Mouse (Mus musculus): ENCODE measurements around the gene Specc1.

Specc1 gene

GRCm38 (mm10) chr11:61967034-61967433, 10.5 kb downstream of the Specc1 start:
- in situ Hi-C loops (cut with MboI, MseI), result no loop called here

DNA sequence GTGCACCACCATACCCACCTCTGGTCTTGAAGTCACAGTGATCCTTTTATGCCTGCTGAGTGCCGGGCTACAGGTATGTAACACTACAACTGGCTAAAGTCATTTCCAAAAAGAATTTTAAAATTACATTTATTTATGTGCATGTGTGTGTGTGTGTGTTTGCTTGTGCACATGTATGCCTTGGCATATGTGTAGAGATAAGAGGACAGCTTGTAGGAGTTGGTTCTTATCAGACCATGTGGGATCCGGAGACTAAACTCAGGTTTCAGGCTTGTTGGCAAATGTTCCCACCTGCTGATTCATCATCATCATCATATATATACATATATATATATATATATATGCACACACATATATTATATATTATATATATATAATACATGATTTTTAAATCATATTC, 12.3 kb downstream of the Specc1 start:
- in situ Hi-C loops (cut with MboI, MseI), result no loop called here

DNA sequence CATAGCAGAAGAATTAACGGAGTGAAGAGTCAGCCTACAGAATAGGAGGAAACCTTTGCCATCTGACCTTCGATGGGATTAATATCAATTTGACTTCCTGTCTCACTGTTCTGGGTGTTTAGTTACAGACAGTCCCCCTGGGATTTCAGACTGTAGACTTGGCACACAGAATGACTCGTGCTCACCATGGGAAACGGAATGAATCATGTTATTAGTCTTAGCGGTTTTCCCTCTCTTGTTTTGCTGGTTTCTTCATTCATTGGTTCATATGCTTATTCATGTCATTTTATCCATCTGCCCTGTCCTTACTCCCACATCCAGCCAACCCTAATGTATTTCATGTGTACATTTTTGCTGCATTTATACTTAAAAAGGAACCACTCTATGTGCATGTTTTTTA, 14.3 kb downstream of the Specc1 start:
- in situ Hi-C loops (cut with MboI, MseI), result no loop called here

DNA sequence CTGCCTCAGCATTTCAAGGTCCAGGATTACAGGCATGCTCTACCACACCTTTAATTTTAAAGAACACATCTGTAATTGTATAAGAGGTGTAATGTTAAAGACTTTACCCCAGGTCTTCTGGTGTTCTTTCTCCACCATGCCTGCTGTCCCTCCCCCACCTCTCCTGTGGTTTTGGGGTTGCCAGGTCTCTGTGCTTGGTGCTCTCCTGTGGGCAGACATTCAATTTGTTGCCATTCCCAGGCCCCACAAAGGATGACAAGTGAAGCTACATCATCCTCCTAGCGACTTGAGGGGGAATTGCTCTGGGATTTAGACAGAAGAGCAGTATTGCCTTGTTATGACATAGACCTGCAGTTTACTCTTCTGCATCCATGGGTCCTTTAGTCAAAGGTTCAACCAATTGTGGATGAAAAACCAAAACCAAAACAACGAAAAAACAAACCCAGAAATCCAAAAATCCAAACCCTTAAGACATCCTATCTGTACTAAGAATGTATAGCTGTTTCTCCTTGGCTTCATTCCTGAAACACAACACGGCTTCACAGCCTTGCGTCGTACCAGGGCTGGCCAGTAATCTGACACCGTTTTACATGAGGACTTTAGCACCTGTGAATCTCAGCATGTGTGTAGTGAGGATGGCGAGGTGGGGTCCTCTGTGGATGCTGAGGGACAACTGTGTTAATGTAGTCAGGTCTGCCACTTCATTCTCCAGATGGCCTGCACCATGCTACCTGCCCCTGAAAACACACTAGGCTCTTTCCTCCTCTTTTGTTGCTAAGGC, 15.1 kb downstream of the Specc1 start:
- in situ Hi-C loops (cut with MboI, MseI), result no loop called here

- in situ Hi-C loops (cut with MboI, MseI), result no loop called here
Measured at GRCm38 (mm10) chr11:61974106-61974707, 17.6 kb downstream of the Specc1 start.

DNA sequence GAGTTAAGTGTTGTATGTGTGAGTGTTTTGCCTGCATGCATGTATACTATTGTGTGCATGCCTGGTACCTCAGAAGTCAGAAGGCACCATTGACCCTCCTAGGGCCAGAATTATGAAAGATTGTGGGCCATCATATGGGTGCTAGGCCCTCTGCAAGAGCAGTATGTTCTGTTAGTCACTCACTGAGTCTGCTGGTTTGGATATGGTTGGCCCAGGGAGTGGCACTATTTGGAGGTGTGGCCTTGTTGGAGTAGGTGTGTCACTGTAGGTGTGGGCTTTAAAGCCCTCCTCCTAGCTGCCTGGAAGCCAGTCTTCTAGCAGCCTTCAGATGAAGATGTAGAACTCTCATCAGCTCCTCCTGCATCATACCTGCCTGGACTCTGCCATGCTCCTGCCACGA, 19.2 kb downstream of the Specc1 start:
- in situ Hi-C loops (cut with MboI, MseI), result no loop called here

DNA sequence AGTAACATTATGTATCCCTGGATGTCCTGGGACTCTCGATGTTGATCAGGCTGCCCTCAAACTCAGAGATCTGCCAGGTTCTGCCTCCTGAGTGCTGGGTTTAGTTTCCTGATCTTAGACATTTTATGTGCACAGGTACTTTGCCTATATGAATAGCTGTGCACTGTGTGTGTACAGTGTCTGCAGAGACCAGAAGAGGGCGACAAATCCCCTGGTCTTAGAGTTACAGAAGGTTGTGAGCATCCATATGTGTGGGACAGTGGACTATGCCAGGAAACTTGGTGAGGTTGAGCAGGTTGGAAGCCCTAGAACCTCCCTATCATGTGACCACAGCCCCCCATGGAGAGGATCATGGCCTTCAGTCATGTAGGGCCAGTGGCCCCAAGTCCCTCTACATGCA, 24.7 kb downstream of the Specc1 start:
- in situ Hi-C loops (cut with MboI, MseI), result no loop called here

GRCm38 (mm10) chr11:61982828-61983227, 26.3 kb downstream of the Specc1 start:
- in situ Hi-C loops (cut with MboI, MseI), result no loop called here

DNA sequence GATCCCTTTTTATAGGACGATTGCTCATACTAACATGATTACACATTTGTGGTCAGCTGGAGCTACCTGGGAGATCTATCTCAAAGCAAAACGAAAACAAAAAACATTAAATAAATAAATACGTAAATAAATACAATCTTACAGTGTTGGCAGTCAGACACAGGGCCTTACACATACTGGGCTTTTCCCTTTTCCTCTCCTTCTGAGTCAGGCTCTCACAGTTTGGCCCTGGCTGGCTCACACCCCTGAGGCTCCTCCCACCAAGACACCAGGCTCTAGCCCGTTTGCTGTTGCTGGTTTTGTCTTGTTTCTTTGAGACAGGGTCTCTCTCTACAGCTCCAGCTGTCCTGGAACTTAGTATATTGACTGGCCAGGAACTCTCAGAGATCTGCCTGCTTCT, 30.4 kb downstream of the Specc1 start:
- in situ Hi-C loops (cut with MboI, MseI), result no loop called here

DNA sequence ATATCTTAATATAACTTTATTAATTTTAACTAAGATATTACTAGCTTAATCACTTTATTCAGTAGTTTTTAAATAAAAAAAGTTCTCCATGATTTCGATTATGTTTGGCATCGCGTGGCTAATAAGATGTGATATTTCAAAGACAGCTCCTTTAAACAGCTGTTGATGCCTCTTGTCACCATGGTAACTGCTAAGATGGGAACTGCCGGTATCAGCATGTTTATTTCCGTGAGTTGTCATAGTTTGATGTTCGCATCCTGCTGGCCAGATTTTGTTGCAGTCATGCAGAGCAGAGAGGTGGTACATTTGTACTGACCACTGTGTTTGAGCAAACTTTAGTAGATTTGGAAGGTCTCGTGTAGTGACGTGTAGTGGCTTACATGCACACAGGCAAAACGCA, 33.1 kb downstream of the Specc1 start:
- in situ Hi-C loops (cut with MboI, MseI), result no loop called here

- in situ Hi-C loops (cut with MboI, MseI), result no loop called here
Measured at GRCm38 (mm10) chr11:61991576-61991975, 35.0 kb downstream of the Specc1 start.

GRCm38 (mm10) chr11:61992671-61993285, 36.2 kb downstream of the Specc1 start:
- in situ Hi-C loops (cut with MboI, MseI), result no loop called here

DNA sequence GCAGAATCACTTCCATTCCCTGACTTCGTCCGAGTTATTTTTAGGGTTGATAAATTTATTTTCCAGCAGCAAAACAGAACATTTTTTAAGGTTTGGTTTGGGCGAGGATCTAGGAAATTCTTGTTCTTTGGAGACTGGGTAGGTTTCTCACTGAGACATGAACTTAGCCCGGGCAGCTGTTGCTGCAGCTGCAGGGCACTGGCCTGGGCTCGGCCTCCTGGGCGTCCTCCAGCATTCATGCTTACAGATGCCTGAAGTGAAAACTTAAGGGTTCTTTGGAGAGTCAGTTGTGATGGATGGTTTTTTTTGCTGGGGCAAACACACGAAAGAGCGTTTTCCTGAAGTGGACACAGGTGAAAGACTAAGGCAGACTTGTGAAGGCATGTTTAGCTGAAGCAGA, 42.9 kb downstream of the Specc1 start:
- in situ Hi-C loops (cut with MboI, MseI), result no loop called here

DNA sequence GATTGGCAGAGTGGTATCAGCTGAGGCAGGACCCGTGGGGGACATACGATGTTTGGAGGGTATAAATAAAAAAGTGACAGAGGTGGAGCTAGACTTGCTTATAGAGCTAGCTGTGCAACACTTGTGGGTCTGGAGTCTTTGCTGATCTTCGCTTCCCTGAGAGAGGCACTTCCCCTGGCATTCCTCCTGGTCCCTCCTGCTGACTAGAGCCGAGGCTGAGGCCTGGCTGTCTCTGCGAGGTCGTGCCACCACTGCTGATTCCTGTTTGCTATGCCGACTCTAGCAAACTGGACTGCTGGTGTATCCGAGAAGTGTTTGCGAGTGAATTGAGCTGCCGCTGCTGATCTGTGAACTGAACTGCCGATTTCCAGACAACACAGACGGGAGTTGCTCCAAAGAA, 43.5 kb downstream of the Specc1 start:
- in situ Hi-C loops (cut with MboI, MseI), result no loop called here

DNA sequence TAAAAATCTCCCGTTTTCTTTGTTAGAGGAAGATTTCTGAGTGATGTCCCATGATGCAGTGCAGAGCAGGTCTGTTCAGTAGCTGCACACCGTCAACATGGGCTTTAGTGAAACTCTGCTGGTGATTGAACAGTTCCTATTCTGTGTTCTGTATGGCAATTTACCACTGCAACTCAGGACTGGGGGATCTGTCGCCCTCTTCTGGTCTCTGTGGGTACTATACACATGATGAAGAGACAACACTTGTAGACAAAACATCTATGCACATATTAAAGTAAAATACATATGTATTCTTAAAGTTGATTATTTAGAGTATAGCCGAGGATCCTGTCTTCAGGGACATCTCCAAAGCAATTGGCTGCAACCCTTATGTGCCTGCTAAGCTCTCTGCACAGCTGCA, 45.4 kb downstream of the Specc1 start:
- in situ Hi-C loops (cut with MboI, MseI), result no loop called here

- in situ Hi-C loops (cut with MboI, MseI), result no loop called here
Measured at GRCm38 (mm10) chr11:62004881-62005240, 48.3 kb downstream of the Specc1 start.

DNA sequence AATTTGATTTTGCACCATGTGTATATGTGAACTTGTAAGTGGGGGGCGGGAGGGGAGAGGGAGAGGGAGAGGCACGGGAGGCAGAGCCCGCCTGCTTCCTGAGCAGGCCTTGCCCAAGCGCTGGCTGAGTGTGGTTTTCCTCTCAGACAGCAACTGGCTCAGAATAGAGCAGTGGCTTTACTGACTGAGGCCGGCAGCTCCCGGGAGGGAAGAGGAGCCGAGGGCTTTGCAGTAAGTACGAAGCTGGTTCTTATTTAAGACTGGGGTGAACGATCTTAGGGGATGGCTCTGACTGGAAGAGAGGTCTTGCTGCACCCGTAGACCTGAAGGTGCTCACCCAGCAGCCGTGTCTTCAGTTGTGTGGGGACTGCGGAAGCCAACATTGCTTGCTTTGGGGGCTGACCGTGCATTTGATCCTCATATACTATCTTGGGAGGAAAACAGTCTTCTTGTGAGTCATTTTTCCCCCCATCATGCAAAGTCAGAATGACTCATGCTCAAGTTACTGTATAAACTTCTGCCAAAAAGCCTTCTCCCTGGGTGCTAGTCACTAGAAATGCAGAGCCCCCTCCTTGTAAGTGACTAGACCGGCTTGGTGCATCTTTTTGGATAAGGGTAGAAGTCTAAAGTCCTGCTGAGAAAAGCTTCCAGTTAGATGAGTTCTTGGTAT, 48.8 kb downstream of the Specc1 start:
- in situ Hi-C loops (cut with MboI, MseI), result no loop called here

DNA sequence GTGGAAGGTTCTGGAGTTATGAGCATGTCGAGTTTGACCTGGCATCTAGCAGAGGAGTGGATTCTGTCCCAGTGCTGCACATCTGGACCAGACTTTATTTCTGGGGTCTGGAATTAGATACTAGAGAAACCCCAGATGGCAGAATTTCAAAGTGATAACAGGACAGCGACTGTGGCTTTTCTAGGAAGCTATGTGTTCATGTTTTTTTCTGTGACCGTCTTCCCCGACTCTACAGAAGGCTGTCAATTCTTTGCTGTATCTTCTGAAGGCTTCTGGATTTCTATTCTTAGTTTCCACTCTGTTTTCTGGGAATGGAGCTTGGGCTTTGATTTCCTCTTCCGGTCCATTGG, 49.3 kb downstream of the Specc1 start:
- in situ Hi-C loops (cut with MboI, MseI), result no loop called here

DNA sequence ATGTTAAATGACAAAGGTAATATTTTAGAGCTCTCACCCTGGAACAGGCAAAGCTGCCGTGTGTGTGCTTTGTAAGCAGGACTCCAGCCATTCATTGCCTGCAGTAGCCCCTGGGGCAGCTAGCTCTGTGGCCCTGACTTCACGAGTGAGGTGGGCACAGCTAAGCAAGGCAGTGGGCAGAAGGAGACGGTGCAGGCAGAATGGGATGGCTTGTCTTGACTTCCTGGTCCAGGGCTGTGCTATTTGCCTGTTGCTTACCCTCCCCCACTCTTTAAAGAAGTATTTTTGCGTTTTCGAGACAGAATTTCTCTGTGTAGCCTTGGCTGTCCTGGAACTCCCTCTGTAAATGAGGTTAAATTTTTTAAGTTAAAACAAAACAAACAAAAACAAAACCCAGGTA, 50.1 kb downstream of the Specc1 start:
- in situ Hi-C loops (cut with MboI, MseI), result no loop called here

GRCm38 (mm10) chr11:62007984-62008383, 51.4 kb downstream of the Specc1 start:
- in situ Hi-C loops (cut with MboI, MseI), result no loop called here

GRCm38 (mm10) chr11:62010625-62011231, 54.2 kb downstream of the Specc1 start:
- in situ Hi-C loops (cut with MboI, MseI), result no loop called here

GRCm38 (mm10) chr11:62012039-62012438, 55.5 kb downstream of the Specc1 start:
- in situ Hi-C loops (cut with MboI, MseI), result no loop called here
